Mouse (Mus musculus) gastrocnemius, postnatal 10 days (tissue): Measurements from ENCODE around the gene Slco4a1. TPM values are rescaled to one million over a fixed set of nuclear protein-coding genes. Genes with fewer than 3 reads are reported as not detected.

Experiments used
- DNase-seq: peaks from one replicate; pipeline ENCODE4 v3.0.0; 2021; ENCODE audit warnings: mixed read lengths
- total RNA-seq, 2 experiments: library from RNA; stranded (reverse); gene quantifications; 2 replicates each; pipeline ENCODE4 v1.2.3; 2021

The Slco4a1 gene
- total RNA-seq, 2 experiments from 2014 or later = 0.28 to 0.41 TPM

- no peak for DNase-seq
These were observed 52.5 kb downstream of the Slco4a1 start for GRCm38 (mm10) chr2:180508455-180509115.

DNA sequence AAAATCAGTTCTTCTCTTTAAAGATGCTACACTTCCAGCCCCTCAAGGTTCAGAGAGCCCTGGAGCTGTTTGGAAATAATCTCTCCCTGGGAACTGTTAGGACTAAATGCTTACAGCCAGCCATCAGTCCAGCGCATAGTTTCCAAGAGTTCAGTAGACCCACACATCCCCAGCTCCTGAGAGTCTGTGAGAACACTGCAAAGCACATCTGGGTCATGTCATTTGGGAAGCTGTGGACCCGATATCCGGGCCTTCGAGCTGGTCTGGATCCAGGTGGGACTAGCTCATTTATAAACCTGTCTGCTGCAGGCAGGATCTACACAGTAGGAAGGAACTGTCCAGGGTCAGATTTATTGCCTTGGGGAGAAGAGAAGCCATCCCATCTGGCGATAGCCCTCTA lies 54.8 kb downstream of the Slco4a1 start:
- no peak for DNase-seq

DNA sequence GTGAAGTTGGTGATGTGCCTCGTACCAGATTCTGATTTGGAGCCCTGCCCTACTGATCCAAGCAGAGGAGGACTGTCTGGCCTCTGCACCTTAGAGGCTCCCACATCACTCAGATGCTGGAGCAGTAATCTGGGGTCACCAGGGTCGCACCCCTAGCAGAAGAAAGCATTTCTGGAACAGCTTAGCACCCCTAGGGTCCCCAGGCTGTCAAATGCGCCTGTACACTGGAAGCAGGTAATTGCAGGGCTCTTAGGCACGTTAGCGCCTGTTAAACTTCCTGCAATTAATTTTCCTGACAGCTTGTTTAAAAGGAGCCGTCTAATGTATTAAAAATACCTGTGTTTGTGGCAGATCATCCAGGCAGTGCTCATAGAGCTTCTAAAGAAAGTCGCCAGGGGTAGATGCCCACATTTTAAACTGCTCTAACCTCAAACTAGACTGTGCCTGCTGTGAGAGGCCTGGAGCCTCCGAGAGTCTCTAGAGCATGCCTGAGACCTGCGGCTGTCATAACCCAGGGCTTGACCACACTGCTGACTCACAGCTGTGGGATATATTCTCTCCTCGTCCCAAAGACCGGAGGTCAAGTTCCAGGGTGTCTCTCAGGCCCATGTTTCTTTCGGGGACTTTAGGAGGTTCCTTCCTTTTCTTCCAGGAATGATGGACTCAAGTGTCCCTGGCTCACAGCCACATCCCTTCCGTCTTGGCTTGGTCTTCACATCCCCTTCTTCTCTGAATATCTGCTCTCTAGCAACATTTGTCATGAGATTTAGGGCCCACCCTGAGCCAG lies 56.0 kb downstream of the Slco4a1 start:
- DNase-seq = no peak

GRCm38 (mm10) chr2:180513019-180513418 lies 57.0 kb downstream of the Slco4a1 start:
- no peak for DNase-seq

GRCm38 (mm10) chr2:180513835-180514234 lies 57.8 kb downstream of the Slco4a1 start:
- DNase-seq = no peak

GRCm38 (mm10) chr2:180521437-180522221 lies 65.6 kb downstream of the Slco4a1 start:
- no peak for DNase-seq

DNA sequence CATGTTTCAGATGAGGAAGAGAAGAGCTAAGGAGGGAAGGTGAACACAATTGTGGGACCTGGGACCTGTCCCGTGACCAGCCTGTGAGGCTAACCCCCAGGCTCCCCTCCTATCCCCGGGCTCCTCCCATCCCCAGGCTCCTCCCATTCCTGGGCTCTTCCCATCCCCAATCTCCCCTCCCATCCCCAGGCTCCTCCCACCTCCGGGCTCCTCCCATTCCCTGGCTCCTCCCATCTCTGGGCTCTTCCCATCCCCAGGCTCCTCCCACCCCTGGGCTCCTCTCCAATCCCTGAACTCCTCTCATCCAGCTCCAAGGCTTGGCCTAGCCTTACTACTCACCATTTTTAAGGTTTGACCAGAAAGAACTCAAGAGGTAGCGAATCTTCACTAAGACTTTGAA lies 66.8 kb downstream of the Slco4a1 start:
- no peak for DNase-seq

Other genes with a start within 250 kb of the Slco4a1 start
- 10 to 100 TPM; 22.5 to 25.9 TPM for gene Lama5, start 230.4 kb upstream of the Slco4a1 start, total RNA-seq
- 100 to 1,000 TPM; 545 to 616 TPM for gene Rps21, start 198.9 kb upstream of the Slco4a1 start, total RNA-seq
- 10 to 100 TPM in 1 of 2 experiments, 1 to 10 TPM in 1; 9.3 to 10.3 TPM for gene Cables2, start 182.7 kb upstream of the Slco4a1 start, total RNA-seq
- gene Rbbp8nl, start 166.4 kb upstream of the Slco4a1 start, total RNA-seq = not detected
- gene Gata5, start 121.5 kb upstream of the Slco4a1 start, total RNA-seq = not detected
- gene Ntsr1, start 43.7 kb downstream of the Slco4a1 start, total RNA-seq = under 1 TPM; 0.14 TPM
- gene Mrgbp, start 125.1 kb downstream of the Slco4a1 start, total RNA-seq = 10 to 100 TPM in 1 of 2 experiments, 1 to 10 TPM in 1; 7.5 to 10.4 TPM
- gene Ogfr, start 133.0 kb downstream of the Slco4a1 start, total RNA-seq = 10 to 100 TPM; 27.9 to 32.2 TPM
- gene Col9a3, start 141.5 kb downstream of the Slco4a1 start, total RNA-seq = 1 to 10 TPM; 1.0 to 1.4 TPM
- gene Tcfl5, start 186.5 kb downstream of the Slco4a1 start, total RNA-seq = under 1 TPM; 0.28 to 0.41 TPM